Mouse (Mus musculus) monocyte, adult 5-6 weeks (primary cell): ENCODE results near the gene Rbpms2. TPM values are rescaled to one million over a fixed set of nuclear protein-coding genes. Genes with fewer than 3 reads are reported as not detected.
"Not testable (repeated sequence)": the region's sequence is repeated elsewhere in the genome, so short reads cannot be mapped to it uniquely, and the experiment has no call there.

Experiments
- ATAC-seq: fragments of 153-309, 156-312 bp; replicated peaks from 2 replicates; pipeline ENCODE4 v1.8.0; 2017; ENCODE audit warnings: mild to moderate bottlenecking; ENCODE audit not compliant: low TSS enrichment, insufficient number of reproducible peaks, severe bottlenecking, poor library complexity, low FRiP score
- total RNA-seq: library from RNA; stranded (forward); fragments of 200-1000, 200-491, 200-594 nt; gene quantifications from 3 replicates; pipeline ENCODE4 v1.2.3, GENCODE M21; 2017

The Rbpms2 gene
- total RNA-seq, 1 experiment from 2014 or later, result 0.48 TPM

- no peak for ATAC-seq
Observed at GRCm38 (mm10) chr9:65681634-65681940, 52.1 kb downstream of the Rbpms2 start.

GRCm38 (mm10) chr9:65682183-65682582 lies 52.7 kb downstream of the Rbpms2 start:
- ATAC-seq, result no peak

GRCm38 (mm10) chr9:65682994-65683393 lies 53.5 kb downstream of the Rbpms2 start:
- ATAC-seq, result no peak

- ATAC-seq, result no peak
Observed at GRCm38 (mm10) chr9:65684704-65685103, 55.3 kb downstream of the Rbpms2 start.

GRCm38 (mm10) chr9:65689869-65690268 lies 60.4 kb downstream of the Rbpms2 start:
- not testable (repeated sequence) for ATAC-seq

- ATAC-seq, result no peak
Observed at GRCm38 (mm10) chr9:65692466-65692865, 63.0 kb downstream of the Rbpms2 start.

- peak; percentile 81 for ATAC-seq
Observed at GRCm38 (mm10) chr9:65692959-65693603, 63.6 kb downstream of the Rbpms2 start.

GRCm38 (mm10) chr9:65695646-65696045 lies 66.2 kb downstream of the Rbpms2 start:
- ATAC-seq, result no peak

GRCm38 (mm10) chr9:65696337-65696736 lies 66.9 kb downstream of the Rbpms2 start:
- ATAC-seq, result no peak

- ATAC-seq, result no peak
Observed at GRCm38 (mm10) chr9:65697356-65697755, 67.9 kb downstream of the Rbpms2 start.

- ATAC-seq, result no peak
Observed at GRCm38 (mm10) chr9:65697992-65698391, 68.5 kb downstream of the Rbpms2 start.

- no peak for ATAC-seq
Observed at GRCm38 (mm10) chr9:65700504-65700903, 71.1 kb downstream of the Rbpms2 start.

- ATAC-seq, result no peak
Observed at GRCm38 (mm10) chr9:65702286-65702685, 72.8 kb downstream of the Rbpms2 start.

GRCm38 (mm10) chr9:65703241-65703640 lies 73.8 kb downstream of the Rbpms2 start:
- ATAC-seq, result no peak

- no peak for ATAC-seq
Observed at GRCm38 (mm10) chr9:65703926-65704595, 74.6 kb downstream of the Rbpms2 start.

Other genes starting within 250 kb of the Rbpms2 start
- gene Kbtbd13, start 238.0 kb upstream of the Rbpms2 start, total RNA-seq, result 0.29 TPM in 1 of 3 replicates, not detected in the others
- 0.95 to 15.8 TPM (median 4.8 TPM) in 3 replicates for gene Rasl12, start 231.1 kb upstream of the Rbpms2 start, total RNA-seq
- gene Slc51b, start 206.7 kb upstream of the Rbpms2 start, total RNA-seq, result not detected in 3 replicates
- gene Mtfmt, start 193.9 kb upstream of the Rbpms2 start, total RNA-seq, result 11.0 to 16.0 TPM (median 14.8 TPM) in 3 replicates
- 55.6 to 62.9 TPM (median 60.9 TPM) in 3 replicates for gene Spg21, start 168.7 kb upstream of the Rbpms2 start, total RNA-seq
- gene Ankdd1a, start 109.5 kb upstream of the Rbpms2 start, total RNA-seq, result 3.5 to 6.1 TPM (median 3.8 TPM) in 3 replicates
- gene Plekho2, start 49.6 kb upstream of the Rbpms2 start, total RNA-seq, result 103 to 136 TPM (median 112 TPM) in 3 replicates
- gene Pif1, start 42.5 kb upstream of the Rbpms2 start, total RNA-seq, result 0.21 TPM in 1 of 3 replicates, not detected in the others
- gene Oaz2, start 38.4 kb downstream of the Rbpms2 start, total RNA-seq, result 72.0 to 107 TPM (median 78.2 TPM) in 3 replicates
- 3.3 to 5.2 TPM (median 4.8 TPM) in 3 replicates for gene Zfp609, start 197.9 kb downstream of the Rbpms2 start, total RNA-seq